Mouse (Mus musculus) T-helper 17 cell (primary cell): ENCODE measurements around the gene Cdkn2b.

Source experiments
- in situ Hi-C, 2 experiments: fragments of 300-600 bp; cut with MboI, MseI; formaldehyde crosslinking; loops; 1 replicate in 1 of 2; 2 replicates in 1 of 2; pipeline ENCODE4 v1.15.1; 2025; ENCODE audit warnings: high pct_unique_total_duplicates in 2 of 2

Gene Cdkn2b

DNA sequence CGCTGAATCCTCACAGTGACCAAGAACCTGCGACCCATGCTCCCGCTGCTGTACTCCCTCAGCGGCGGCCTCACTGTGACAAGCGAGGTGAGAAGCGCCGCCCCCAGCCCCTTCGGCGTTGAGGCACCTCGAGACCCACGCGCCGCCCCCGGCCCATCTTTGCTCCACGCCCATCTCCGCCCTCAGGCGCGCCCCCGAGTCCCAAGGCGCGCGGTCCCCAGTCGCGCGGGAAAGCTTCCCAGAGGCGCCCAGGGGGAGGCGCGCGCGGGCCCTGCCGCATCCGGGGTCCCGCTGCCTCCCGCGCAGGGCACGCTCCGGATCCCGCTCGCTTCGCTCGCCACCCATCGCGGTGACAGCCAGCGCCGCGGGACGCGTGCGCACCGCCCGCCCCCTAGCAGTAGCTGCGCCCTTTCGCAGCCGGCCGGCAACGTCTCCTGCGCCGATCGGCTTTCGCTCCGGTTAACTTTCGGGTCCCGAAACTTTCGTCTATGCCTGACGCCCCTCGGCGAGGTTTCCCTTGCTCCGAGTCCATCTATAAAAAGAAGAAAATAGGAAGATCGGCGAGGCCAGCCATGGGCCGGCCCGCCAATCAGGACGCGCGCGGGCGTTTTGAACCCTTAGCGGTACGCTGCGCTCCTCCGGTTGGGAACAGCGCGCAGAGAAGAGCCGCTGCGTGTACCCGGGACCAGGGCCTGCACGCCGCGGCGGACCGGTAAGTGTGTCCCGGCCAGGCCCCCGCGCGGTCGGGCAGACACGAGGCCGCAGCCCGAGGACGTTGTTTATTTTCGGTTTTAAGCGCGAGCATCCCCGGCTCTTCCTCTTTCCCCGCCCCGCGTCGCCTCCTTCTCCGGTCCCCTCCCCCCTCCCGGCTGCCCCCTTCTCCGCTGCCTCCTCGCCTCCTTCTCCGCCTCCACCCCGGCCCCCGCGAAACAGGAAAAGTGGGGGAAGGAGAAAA, 16.1 kb downstream of the Cdkn2b start, which contains the start of gene Cdkn2a:
TSS of gene Cdkn2a (minus strand) at position 168 of the 955 bp plus-strand sequence.
- in situ Hi-C loops, result loop anchor here (5.0 to 10.0 kb wide), 2 partner anchors 230 to 422 kb away; no protein-coding TSS in a partner anchor

DNA sequence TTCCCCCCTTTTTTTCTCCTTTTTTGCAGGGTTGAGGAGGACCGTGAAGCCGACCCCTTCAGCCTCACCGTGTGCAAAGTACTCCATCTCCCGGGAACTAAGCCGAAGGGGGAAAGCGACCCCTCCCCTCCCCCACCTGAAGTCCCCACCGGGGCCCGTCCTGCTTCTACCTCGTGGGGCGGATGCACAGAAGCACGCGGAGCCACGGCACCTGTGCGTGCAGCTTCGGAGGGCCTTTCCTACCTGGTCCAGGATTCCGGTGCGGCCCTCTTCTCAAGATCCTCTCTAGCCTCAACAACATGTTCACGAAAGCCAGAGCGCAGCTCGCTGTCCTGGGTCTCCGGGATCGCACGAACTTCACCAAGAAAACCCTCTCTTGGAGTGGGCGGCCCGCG, 16.8 kb downstream of the Cdkn2b start:
- in situ Hi-C loops, result loop anchor here in 1 of 2 experiments (10.0 kb wide), 1 partner anchor 231 kb away; no protein-coding TSS in a partner anchor

DNA sequence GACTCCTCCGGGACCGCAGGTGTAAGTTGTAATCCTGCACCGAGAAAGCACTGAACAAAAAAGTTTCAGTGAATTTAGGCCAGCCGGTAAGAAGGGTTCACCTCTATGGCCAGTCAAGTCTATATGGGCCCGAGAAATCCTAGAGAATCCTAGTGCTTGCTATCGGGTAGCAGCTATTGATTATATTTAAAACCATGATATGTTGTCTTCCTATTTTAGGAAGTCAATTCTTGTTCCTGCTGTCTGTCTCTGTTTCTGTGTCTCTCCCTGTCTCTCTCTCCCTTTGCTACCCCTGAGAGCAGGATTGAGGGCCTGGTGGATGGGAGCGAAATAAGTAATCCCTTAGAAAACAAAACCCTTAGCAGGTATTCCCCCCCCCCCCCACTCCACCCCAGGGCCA, 17.3 kb downstream of the Cdkn2b start:
- in situ Hi-C loops, result loop anchor here in 1 of 2 experiments (10.0 kb wide), 1 partner anchor 231 kb away; no protein-coding TSS in a partner anchor

DNA sequence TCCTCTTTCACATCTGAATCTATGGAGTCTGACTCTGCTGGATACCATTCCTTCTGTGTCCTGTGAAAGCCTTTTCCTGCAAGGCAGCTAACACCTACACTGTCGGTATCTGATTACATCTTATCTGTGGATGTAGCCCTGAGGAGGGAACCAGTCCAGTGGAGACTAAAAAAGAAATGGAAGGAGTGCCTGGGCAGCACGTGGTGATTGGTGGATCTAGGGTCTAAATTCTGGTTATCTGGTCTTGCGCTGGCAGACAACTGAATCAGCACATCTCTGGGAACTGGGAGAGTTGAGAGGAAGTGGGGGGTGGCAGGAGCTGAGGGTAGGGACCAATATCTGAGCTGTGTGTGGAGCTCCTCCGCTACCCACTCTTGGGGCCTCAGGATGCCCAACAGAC, 21.8 kb downstream of the Cdkn2b start:
- in situ Hi-C loops, result no loop called here

DNA sequence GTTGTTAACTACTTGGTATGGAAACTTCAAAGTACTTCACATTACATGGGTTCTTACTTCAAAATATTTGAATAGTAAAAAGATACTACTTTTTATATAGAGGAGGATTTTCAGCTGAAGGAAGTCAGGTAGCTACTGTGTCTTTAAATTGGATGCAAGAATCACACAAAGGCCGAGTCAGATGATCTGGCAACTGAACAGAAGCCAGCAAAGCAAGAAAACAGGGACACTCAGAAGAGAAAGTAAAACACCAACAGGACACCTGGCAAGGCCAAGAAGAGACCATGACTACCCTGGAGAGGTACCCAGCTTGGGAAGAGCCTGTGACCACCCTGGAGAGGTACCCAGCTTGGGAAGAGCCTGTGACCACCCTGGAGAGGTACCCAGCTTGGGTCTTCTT, 24.3 kb downstream of the Cdkn2b start:
- in situ Hi-C loops, result no loop called here

DNA sequence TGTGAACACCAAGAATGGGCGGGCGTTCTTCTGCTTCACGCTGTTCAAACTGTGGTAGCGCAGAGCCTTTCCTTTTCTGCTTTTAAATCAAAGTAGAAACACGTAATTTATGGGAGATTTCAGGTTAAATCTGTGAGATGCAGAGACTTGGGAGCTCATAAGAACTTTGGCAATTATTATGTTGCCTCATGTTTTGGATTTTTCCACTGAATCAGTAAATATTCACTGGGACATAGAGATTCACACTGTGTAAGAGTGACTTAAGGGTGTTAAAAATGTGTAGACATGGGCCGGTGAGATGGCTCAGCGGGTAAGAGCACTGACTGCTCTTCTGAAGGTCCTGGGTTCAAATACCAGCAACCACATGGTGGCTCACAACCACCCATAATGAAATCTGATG, 25.2 kb downstream of the Cdkn2b start:
- in situ Hi-C loops, result no loop called here

DNA sequence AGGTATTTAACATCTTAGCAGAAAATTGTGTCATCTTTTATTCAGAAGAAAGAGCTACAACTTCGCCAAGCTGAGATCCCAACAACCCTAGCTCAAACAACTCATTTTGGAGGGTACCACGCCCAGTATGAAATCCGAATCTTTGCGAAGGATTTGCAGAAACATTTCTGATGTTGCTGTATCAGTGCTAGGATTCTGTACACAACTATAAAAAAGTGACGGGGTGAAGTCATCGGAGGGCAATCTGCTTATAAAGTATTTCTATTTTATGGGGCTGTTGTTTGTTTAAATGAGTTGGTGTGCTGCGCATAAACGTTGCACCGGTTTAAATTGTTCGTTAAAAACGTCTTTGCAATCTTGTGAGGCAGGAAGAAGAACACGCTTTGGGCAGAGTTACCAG, 28.2 kb downstream of the Cdkn2b start:
- in situ Hi-C loops, result no loop called here

DNA sequence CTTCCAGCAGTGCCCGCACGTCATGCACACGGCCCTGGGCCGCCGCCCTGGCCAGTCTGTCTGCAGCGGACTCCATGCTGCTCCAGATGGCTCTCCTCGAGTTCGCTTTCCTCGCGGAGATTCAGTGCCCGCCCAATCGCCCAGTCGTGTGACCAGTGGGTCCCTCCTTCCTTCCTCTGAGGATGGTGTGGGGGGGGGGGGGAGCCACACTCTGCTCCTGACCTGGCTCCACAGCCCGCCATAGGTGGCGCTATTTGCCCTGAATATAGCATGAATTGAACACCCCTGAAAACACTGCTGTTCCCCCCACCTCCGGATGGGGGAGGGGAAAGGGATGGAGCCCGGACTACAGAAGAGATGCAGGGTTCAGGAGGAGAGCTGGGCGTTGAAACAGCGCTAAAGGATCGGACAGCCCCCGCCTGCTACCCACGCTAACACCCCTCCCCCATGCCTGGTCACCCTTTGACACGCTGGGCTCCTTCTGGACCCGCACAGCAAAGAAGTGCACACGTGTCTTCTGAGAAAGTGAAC, 28.7 kb downstream of the Cdkn2b start:
- in situ Hi-C loops, result no loop called here

DNA sequence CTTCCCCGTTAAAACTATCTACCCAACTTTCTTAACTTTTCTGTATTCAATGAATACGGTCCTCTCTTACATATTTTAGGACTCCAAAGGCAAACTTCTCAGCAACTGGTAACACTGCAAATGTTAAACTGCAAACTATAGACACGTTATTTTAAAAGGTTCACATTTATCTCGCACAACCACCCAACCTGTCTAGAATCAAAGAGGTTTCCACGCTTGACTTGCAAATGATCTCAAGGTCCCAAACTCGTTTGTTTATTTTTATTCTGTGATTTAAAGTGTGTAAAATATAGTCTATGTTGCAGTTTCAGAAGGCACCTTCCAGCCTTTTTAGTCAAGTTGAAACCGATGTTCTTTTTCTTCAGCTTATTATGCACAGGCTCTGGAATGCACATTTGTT, 29.6 kb downstream of the Cdkn2b start:
- in situ Hi-C loops, result no loop called here

DNA sequence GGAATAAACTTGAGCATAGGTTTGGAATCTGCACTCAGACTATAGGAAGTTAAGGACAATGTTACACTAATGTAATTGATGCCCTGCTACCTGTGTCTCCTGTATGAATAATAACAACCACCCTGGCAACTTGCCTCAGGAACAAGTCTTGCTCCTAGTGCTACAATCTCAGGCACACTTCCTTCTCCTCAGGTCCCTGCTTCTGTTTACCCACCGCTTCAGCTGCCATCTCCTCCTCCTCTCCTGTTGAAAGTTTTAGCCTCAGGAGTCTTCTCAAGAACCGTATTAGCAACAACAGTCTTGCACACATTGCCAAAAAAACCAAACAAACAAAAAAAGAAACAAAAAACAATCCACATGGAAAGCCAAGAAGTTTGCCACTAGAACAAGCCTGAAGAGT, 31.2 kb downstream of the Cdkn2b start:
- in situ Hi-C loops, result loop anchor here (10.0 kb wide), 2 partner anchors 135 to 1835 kb away; no protein-coding TSS in a partner anchor

DNA sequence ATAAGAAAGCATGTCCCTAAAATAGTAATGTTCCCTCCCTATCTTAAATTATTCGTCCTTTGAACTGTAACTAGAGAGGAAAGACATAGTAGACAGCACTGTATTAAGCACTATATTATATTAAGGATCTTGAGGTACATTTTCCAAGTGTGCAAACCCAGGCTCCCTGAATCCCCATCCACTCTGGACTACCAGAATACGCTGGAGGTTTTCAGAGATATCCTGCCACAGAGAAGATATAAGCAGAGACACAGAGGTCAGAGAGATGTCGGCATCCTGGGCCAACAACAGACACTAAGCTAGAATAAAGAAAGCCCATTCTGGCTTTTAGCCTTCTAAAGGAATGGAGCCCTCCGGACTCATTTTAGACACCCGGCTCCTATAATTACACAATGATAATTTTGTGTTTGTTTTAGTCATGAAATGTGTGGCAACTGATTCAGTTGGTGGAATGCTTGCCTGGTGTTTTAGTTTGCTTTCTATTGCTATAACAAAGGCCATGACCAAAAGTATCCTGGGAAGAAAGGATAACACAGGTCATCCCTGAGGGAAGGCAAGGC, 33.4 kb downstream of the Cdkn2b start:
- in situ Hi-C loops, result loop anchor here (10.0 kb wide), 2 partner anchors 133 to 1833 kb away; no protein-coding TSS in a partner anchor

DNA sequence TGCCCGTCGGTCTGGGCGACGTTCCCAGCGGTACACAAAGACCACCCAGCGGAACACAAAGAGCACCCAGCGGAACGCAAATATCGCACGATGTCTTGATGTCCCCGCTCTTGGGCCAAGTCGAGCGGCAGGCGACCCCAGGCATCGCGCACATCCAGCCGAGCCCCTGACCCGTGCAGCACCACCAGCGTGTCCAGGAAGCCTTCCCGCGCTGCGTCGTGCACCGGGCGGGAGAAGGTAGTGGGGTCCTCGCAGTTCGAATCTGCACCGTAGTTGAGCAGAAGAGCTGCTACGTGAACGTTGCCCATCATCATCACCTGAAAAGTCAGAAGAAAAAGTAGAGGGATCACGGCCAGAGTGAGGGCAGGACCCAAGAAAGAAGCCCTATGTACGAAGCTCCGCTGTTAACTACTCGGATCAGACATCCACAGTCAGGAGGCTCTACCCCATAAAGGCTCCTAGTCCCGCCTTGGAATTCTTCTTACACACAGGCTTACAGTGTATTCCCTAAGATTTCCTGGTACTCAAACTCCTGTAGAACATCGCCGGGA, 34.1 kb downstream of the Cdkn2b start:
- in situ Hi-C loops, result loop anchor here (10.0 kb wide), 2 partner anchors 132 to 1832 kb away; no protein-coding TSS in a partner anchor

DNA sequence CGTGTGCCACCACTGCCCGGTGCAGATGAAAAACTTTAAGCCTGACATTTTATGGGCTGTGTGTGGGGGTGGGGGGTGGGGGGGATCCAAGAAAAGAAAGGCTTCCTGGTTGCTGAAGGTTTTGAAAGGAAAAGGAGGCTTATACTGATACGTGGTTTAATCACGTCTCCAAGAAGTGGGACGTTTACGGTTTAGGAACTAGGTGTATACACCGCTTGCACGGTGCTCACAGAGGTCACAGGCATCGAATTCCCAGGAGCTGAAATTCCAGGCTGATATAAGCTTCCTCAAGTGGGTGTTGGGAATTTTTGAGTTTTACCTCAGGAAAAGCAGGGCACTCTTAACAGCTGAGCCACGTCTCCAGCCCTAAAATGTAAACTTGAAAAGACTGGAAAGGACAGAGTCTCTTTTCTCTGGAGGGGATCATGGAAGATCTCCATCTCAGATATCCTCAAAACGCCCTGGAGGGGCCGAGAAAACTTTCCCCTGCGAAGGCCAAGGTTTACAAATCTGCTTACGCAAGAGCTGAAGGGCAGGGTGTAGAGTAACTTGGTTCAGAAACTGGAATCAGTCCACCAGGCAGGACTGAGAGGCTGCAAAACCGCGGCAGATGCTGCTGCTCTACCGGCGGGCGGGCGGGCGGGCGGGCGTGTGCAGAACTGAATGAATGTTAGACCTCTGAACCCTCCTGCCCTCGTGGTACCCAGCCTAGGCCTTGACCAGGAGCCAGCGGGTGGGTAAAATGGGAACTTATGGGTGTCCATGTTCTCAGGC, 34.8 kb downstream of the Cdkn2b start:
- in situ Hi-C loops, result loop anchor here (10.0 kb wide), 2 partner anchors 131 to 1831 kb away; no protein-coding TSS in a partner anchor

DNA sequence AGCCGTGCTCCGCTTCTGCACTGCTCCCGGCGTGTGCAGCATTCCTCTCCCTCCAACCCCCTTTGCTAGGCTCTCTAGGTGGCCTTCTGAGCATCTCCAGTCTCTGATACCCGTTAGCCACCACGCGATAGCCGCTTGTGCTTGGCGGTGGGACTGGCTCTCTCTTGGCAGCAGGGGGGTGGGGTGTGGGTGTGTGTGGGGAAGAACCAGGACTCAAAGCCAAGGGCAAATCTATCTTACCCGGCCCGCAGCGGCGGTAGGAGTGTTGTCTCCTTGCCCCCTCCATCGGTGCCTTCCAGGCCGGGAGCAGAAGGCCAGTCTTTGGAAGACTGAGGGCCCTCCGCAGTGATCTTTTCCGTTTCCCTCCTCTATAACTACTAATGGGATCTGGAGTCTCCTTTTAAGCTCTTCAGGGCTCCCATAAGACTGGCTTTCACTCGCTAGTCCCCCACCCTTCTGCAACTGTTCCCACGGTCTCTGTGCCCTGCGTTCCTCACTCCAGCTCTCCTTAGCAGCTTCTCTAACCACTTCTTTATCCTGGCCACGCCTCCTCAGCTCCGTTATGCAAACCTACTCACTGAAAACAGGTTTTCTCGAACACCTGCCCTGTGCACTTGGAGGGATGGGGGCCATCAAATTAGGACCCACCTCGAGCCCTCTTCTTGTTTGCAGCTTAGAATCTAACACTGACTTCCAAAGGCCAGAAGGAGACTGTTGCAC, 35.9 kb downstream of the Cdkn2b start:
- in situ Hi-C loops, result loop anchor here (10.0 to 25.0 kb wide), 3 partner anchors 130 to 1830 kb away; partner anchors contain the start of genes Ifna16 (in 1 of the 2), Ifna2 (in 1 of the 2) and Ifnab (in 1 of the 2)

DNA sequence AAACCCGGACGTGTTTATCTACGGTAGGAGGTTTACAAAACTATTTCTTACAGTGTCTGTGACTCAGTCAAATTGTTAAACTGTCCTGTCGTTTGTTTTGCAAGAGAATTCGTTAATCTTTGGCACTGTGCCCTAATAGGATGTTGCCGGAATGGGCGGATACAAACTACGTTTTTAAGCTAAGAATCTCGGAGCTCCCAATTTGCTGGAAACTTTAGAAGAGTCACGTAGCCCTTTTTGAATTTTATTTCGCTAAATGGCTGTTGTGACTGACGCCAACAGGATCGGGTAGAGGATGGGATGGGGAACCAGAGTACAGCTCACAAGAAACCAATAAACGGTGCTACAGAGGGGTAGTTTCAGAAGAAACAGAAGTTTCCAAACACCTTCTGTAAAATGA, 36.8 kb downstream of the Cdkn2b start:
- in situ Hi-C loops, result loop anchor here (10.0 to 25.0 kb wide), 3 partner anchors 129 to 1829 kb away; partner anchors contain the start of genes Ifna16 (in 1 of the 2), Ifna2 (in 1 of the 2) and Ifnab (in 1 of the 2)

DNA sequence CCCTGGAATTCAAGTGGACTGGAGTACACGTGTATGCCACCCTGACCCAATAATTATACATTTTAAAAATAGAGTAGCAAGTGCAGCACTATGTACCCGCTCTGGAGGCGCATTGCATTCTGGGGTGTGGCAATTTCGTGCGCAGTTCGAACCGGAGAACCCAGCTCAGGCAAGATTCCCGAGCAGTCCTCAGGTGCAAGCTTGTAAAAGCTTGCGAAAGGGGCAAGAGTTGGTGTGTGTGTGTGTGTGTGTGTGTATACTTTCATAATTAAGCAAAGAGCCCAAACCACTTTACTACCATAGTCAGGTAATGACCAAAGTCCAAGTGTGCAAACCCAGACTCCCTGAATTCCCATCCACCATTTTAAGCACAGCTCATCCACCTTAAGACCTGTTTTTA, 37.3 kb downstream of the Cdkn2b start:
- in situ Hi-C loops, result loop anchor here (10.0 to 25.0 kb wide), 3 partner anchors 129 to 1829 kb away; partner anchors contain the start of genes Ifna16 (in 1 of the 2), Ifna2 (in 1 of the 2) and Ifnab (in 1 of the 2)

DNA sequence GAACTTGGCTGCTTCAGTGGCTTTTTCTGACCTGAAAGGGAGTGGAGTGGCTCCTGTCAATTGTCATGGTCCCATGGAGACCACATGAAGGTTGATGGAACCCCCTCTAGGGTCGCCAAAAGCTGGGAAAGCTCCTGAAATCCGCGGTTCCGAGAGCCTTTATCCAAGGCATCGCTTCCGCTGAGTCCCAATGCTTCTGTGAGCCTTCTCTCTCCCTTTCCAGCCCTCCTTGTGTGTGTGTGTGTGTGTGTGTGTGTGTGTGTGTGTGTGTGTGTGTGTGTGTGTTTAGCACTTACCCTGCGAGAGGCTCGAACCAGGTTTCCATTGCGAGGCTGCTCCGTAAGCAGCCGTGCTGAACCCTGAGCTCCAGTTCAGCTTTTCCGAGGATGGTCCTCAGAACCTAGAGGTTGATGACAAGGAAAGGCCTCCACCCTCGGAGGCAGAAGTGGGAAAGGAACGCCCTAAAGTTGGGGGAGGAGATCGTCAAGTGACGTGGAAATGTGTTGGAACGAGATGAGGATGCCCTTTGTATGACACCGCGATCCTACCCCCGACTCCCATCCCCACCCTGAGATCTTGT, 37.8 kb downstream of the Cdkn2b start:
- in situ Hi-C loops, result loop anchor here (10.0 to 25.0 kb wide), 3 partner anchors 128 to 1828 kb away; partner anchors contain the start of genes Ifna16 (in 1 of the 2), Ifna2 (in 1 of the 2) and Ifnab (in 1 of the 2)

DNA sequence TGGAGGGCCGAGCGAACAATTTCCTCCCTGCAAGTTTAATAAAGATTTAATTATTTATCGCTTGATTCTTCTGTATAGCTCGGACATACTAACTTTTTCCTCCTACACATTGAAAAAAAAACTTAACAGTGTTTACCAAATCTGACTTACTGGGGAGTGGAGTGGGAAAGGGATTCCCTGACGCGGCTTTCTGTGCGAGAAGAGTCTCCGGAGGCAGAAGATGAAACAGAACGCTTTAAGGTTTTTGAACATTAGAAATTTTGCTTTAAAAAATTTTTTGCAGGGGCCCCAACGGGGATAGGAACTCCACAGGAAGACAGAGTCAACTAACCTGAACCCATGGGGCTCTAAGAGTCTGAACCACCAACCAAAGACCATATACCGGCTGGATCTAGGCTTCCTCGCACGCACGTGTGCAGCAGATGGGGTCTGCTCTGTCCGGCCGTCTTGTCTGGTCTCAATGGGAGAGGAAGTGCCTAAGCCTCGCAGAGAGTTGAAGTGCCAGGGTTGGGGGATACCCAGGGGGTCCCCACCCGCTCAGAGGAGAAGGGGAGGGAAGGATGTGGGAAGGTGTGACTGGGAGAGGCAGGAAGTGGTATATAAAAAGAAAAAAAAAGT, 38.6 kb downstream of the Cdkn2b start:
- in situ Hi-C loops, result loop anchor here (10.0 to 25.0 kb wide), 3 partner anchors 127 to 1827 kb away; partner anchors contain the start of genes Ifna16 (in 1 of the 2), Ifna2 (in 1 of the 2) and Ifnab (in 1 of the 2)
